Mouse (Mus musculus): Measurements from ENCODE around the gene Alkbh2. TPM values are rescaled to one million over a fixed set of nuclear protein-coding genes. Genes with fewer than 3 reads are reported as not detected.

Gene Alkbh2
- polyA plus RNA-seq, 1 experiment from 2014 or later, result 8.2 TPM

GRCm38 (mm10) chr5:114163117-114163696 is 35.2 kb upstream of the Alkbh2 start:
- Histone ChIP-seq H3K4me1 (ENCODE audit: control insufficient read depth, insufficient read depth, low read length) (no peaks in the 10 kb centered on the region), H3K9me3 (ENCODE audit: control insufficient read depth, low read length) (no peaks in the 10 kb centered on the region), H3K4me2 (ENCODE audit: low read depth, low read length) (no peak overlapping the region), H3K27me3 (ENCODE audit: control insufficient read depth, insufficient read depth, low read length) (no peaks in the 10 kb centered on the region), H3K4me3 (ENCODE audit: low read depth, low read length) (no peak overlapping the region), H3K36me3 (ENCODE audit: control insufficient read depth, insufficient read depth, low read length) (no peaks in the 10 kb centered on the region), H3K27ac (ENCODE audit: low read depth, low read length) (no peak overlapping the region), H3K9ac (replicated peaks; ENCODE audit: low read depth, low read length) (no peak overlapping the region)
- WGBS, result 72% methylated on average over 6 of the region's 6 CpGs
- no peak for ATAC-seq (ENCODE audit: low read depth)

- Histone ChIP-seq H3K36me3 (ENCODE audit: control insufficient read depth, insufficient read depth, low read length) (no peaks in the 10 kb centered on the region), H3K4me1 (ENCODE audit: control insufficient read depth, insufficient read depth, low read length) (no peaks in the 10 kb centered on the region), H3K4me3 (ENCODE audit: low read depth, low read length) (no peak overlapping the region), H3K9ac (replicated peaks; ENCODE audit: low read depth, low read length) (no peak overlapping the region), H3K4me2 (ENCODE audit: low read depth, low read length) (no peak overlapping the region), H3K27me3 (ENCODE audit: control insufficient read depth, insufficient read depth, low read length) (no peaks in the 10 kb centered on the region; the same call in 1 of the 2 replicates), H3K27ac (ENCODE audit: low read depth, low read length) (no peak overlapping the region), H3K9me3 (ENCODE audit: control insufficient read depth, low read length) (no peaks in the 10 kb centered on the region)
- no peak for ATAC-seq (ENCODE audit: low read depth)
- 55% methylated on average over 12 of the region's 12 CpGs for WGBS
Observed at GRCm38 (mm10) chr5:114162106-114162815, 34.2 kb upstream of the Alkbh2 start.

GRCm38 (mm10) chr5:114161424-114161823 is 33.4 kb upstream of the Alkbh2 start:
- no peaks in the 10 kb centered on the region for H3K4me1 ChIP-seq (ENCODE audit: control insufficient read depth, insufficient read depth, low read length)
- no peak for ATAC-seq (ENCODE audit: low read depth)
- H3K9me3 ChIP-seq (ENCODE audit: control insufficient read depth, low read length), result no peaks in the 10 kb centered on the region
- no peak overlapping the region for H3K9ac ChIP-seq (replicated peaks; ENCODE audit: low read depth, low read length)
- no peaks in the 10 kb centered on the region; the same call in 1 of the 2 replicates for H3K27me3 ChIP-seq (ENCODE audit: control insufficient read depth, insufficient read depth, low read length)
- no peak overlapping the region for H3K27ac ChIP-seq (ENCODE audit: low read depth, low read length)
- H3K36me3 ChIP-seq (ENCODE audit: control insufficient read depth, insufficient read depth, low read length), result no peaks in the 10 kb centered on the region
- WGBS, result 77% methylated on average over 6 of the region's 6 CpGs
- no peak overlapping the region for H3K4me3 ChIP-seq (ENCODE audit: low read depth, low read length)
- H3K4me2 ChIP-seq (ENCODE audit: low read depth, low read length), result no peak overlapping the region

- Histone ChIP-seq H3K4me2 (ENCODE audit: low read depth, low read length) (no peak overlapping the region), H3K27me3 (ENCODE audit: control insufficient read depth, insufficient read depth, low read length) (no peaks in the 10 kb centered on the region; the same call in 1 of the 2 replicates), H3K4me1 (ENCODE audit: control insufficient read depth, insufficient read depth, low read length) (no peaks in the 10 kb centered on the region), H3K36me3 (ENCODE audit: control insufficient read depth, insufficient read depth, low read length) (no peaks in the 10 kb centered on the region), H3K9ac (replicated peaks; ENCODE audit: low read depth, low read length) (no peak overlapping the region), H3K27ac (ENCODE audit: low read depth, low read length) (no peak overlapping the region), H3K4me3 (ENCODE audit: low read depth, low read length) (no peak overlapping the region), H3K9me3 (ENCODE audit: control insufficient read depth, low read length) (no peaks in the 10 kb centered on the region)
- 49% methylated on average over 7 of the region's 7 CpGs for WGBS
- ATAC-seq (ENCODE audit: low read depth), result no peak
Observed at GRCm38 (mm10) chr5:114157236-114157635, 29.2 kb upstream of the Alkbh2 start.

- WGBS, result 62% methylated on average over 9 of the region's 9 CpGs
- H3K27ac ChIP-seq (ENCODE audit: low read depth, low read length), result no peak overlapping the region
- no peak overlapping the region for H3K4me2 ChIP-seq (ENCODE audit: low read depth, low read length)
- no peaks in the 10 kb centered on the region for H3K9me3 ChIP-seq (ENCODE audit: control insufficient read depth, low read length)
- no peaks in the 10 kb centered on the region for H3K36me3 ChIP-seq (ENCODE audit: control insufficient read depth, insufficient read depth, low read length)
- H3K4me1 ChIP-seq (ENCODE audit: control insufficient read depth, insufficient read depth, low read length), result no peaks in the 10 kb centered on the region
- H3K27me3 ChIP-seq (ENCODE audit: control insufficient read depth, insufficient read depth, low read length), result no peaks in the 10 kb centered on the region; the same call in 1 of the 2 replicates
- ATAC-seq (ENCODE audit: low read depth), result no peak
- no peak overlapping the region for H3K9ac ChIP-seq (replicated peaks; ENCODE audit: low read depth, low read length)
- H3K4me3 ChIP-seq (ENCODE audit: low read depth, low read length), result no peak overlapping the region
Observed at GRCm38 (mm10) chr5:114155168-114155933, 27.3 kb upstream of the Alkbh2 start.

- no peaks in the 10 kb centered on the region for H3K9me3 ChIP-seq (ENCODE audit: control insufficient read depth, low read length)
- H3K4me2 ChIP-seq (ENCODE audit: low read depth, low read length), result no peak overlapping the region
- ATAC-seq (ENCODE audit: low read depth), result no peak
- no peak overlapping the region for H3K4me3 ChIP-seq (ENCODE audit: low read depth, low read length)
- 88% methylated on average over 5 of the region's 5 CpGs for WGBS
- no peaks in the 10 kb centered on the region for H3K36me3 ChIP-seq (ENCODE audit: control insufficient read depth, insufficient read depth, low read length)
- no peaks in the 10 kb centered on the region for H3K4me1 ChIP-seq (ENCODE audit: control insufficient read depth, insufficient read depth, low read length)
- H3K27ac ChIP-seq (ENCODE audit: low read depth, low read length), result no peak overlapping the region
- no peak overlapping the region for H3K9ac ChIP-seq (replicated peaks; ENCODE audit: low read depth, low read length)
- no peaks in the 10 kb centered on the region; the same call in 1 of the 2 replicates for H3K27me3 ChIP-seq (ENCODE audit: control insufficient read depth, insufficient read depth, low read length)
Observed at GRCm38 (mm10) chr5:114154765-114155164, 26.7 kb upstream of the Alkbh2 start.

- Histone ChIP-seq H3K4me1 (ENCODE audit: control insufficient read depth, insufficient read depth, low read length) (no peaks in the 10 kb centered on the region), H3K36me3 (ENCODE audit: control insufficient read depth, insufficient read depth, low read length) (no peaks in the 10 kb centered on the region), H3K27ac (ENCODE audit: low read depth, low read length) (no peak overlapping the region), H3K9ac (replicated peaks; ENCODE audit: low read depth, low read length) (no peak overlapping the region), H3K4me3 (ENCODE audit: low read depth, low read length) (peak overlapping the region; percentile 10; the same call in 1 of the 2 replicates), H3K4me2 (ENCODE audit: low read depth, low read length) (peak overlapping the region; percentile 23; the same call in 1 of the 2 replicates), H3K9me3 (ENCODE audit: control insufficient read depth, low read length) (no peaks in the 10 kb centered on the region), H3K27me3 (ENCODE audit: control insufficient read depth, insufficient read depth, low read length) (no peaks in the 10 kb centered on the region; the same call in 1 of the 2 replicates)
- no peak for ATAC-seq (ENCODE audit: low read depth)
- WGBS, result 3% methylated on average over 12 of the region's 12 CpGs
Observed at GRCm38 (mm10) chr5:114153490-114153889, 25.5 kb upstream of the Alkbh2 start.

- no peak overlapping the region for H3K27ac ChIP-seq (ENCODE audit: low read depth, low read length)
- ATAC-seq (ENCODE audit: low read depth), result no peak
- H3K4me3 ChIP-seq (ENCODE audit: low read depth, low read length), result no peak overlapping the region
- no peaks in the 10 kb centered on the region for H3K4me1 ChIP-seq (ENCODE audit: control insufficient read depth, insufficient read depth, low read length)
- H3K27me3 ChIP-seq (ENCODE audit: control insufficient read depth, insufficient read depth, low read length), result no peaks in the 10 kb centered on the region
- H3K36me3 ChIP-seq (ENCODE audit: control insufficient read depth, insufficient read depth, low read length), result no peaks in the 10 kb centered on the region
- no peak overlapping the region for H3K9ac ChIP-seq (replicated peaks; ENCODE audit: low read depth, low read length)
- H3K4me2 ChIP-seq (ENCODE audit: low read depth, low read length), result no peak overlapping the region
- H3K9me3 ChIP-seq (ENCODE audit: control insufficient read depth, low read length), result no peaks in the 10 kb centered on the region
- WGBS, result 84% methylated on average over 12 of the region's 12 CpGs
Observed at GRCm38 (mm10) chr5:114152359-114153092, 24.5 kb upstream of the Alkbh2 start.

Data from neural tube, embryonic 14.5 days (tissue).